Mouse (Mus musculus): ENCODE results near the gene Kdsr. TPM values are rescaled to one million over a fixed set of nuclear protein-coding genes. Genes with fewer than 3 reads are reported as not detected.

The Kdsr gene
- 6.3 and 7.3 TPM in 2 replicates for polyA plus RNA-seq (2015; fragmentation: Nextera tagmentation; extraction: Ambion mirVana)

DNA sequence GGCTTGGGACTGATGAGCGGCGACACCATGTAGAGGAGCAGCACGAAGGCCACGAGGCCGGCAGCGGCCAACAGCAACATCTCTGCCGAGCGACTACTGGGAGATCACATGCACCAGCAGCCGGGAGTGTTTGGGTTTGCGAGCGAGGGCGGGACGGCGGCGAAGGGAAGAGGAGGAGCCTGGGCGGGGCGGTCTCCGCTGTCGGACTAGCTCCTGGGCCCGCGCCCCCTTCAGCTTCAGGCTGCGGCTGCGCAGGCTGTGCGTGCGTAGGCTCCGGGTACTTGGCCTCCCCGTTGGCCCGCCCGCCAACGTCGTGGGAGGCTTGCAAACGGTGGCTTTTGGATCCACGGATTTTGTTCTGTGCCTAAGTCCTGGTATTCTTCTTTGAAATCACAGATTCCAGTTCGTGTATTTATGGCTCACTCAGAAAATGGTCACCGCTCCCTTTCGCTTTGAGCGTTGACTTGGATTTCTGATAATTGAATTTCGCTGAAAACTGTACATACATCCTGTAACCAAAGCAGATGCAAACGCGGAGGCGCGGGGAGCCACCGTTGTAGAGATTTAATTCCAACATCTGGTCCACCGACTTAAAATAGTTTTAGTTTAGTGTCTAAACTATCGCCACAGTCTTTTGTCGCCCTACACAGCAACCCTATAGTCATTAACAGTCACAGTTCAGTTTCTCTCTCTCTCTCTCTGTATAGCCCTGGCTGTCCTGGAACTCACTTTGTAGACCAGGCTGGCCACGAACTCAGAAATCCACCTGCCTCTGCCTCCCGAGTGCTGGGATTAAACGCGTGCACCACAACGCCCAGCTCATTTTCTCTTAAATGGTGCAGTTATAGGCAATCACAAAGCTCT, at the start of gene Kdsr:
Kdsr (minus strand) TSS at position 156 of the 864 bp plus-strand sequence.

DNA sequence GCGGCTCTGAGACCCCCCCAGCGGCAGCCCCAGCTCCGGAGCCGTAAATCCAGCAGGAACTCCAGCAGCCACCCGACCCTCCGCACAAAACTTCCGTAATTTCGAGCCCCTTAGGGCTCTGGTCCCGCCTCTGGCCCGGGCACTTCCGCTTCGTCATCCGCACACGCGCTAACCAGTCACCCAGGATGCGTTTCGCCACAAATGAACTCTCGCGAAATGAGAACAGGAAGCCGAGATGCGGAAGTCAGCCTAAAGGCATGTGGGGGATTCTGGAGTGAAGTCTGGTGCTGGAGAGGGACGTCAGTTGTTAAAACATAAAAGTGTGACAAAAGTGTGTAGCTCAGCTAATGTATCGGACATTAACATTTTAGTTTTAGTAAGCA, 37.0 kb upstream of the Kdsr start, which contains the start of gene Vps4b:
Vps4b (minus strand) TSS at position 187 of the 383 bp plus-strand sequence.

DNA sequence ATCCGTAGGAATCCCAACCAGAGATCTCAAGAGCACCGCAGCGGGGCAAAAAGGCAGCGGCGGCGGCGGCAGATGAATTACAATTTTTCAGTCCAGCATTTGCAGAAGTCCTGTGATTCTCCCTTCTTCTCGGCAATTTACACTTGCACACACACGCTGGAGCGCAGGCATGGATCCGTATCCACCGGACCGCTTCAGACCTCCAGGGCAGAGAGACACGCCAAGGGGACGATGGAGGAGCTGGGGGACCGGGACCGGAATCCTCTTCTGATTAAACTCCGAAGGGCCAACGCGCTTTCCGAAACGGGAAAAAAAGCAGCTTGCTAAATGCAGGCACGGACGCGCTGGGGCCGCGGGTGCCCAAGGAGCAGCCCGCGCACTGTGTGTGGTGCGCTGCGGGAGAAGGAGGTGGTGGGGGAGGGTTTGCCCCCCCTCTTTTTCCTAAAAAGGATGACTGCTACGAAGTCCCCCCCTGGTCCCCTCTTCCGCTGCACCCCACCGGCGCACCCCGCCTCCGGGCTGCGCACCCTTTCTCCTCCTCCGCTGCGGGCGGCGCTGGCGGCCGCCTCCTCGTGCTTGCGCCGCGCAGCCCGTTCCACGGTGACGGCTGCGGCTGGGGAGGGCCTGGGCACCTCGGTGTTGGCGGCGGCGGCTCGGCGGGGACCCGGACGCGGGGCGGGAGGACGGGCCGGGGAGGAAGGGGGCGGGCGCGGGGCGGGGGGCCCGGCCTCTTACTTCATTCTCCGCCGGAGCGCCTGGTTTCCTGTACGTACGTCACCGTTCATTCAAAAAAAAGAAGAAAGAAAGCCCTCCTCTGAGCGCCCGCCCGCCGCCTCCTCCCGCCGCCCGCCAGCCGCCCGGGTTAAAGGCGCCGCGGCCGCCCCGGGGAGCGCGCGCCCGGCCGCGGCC, 45.7 kb downstream of the Kdsr start, which contains the start of gene Bcl2:
Bcl2 (minus strand) TSS at position 654 of the 909 bp plus-strand sequence.

Other genes with a start within 250 kb of the Kdsr start
- gene Bcl2, start 45.5 kb downstream of the Kdsr start, polyA plus RNA-seq (2015; fragmentation: Nextera tagmentation; extraction: Ambion mirVana): 5.4 and 6.4 TPM in 2 replicates
- gene Vps4b, start 37.0 kb upstream of the Kdsr start, polyA plus RNA-seq (2015; fragmentation: Nextera tagmentation; extraction: Ambion mirVana): 27.3 and 34.8 TPM in 2 replicates
- gene Serpinb5, start 101.4 kb upstream of the Kdsr start, polyA plus RNA-seq (2015; fragmentation: Nextera tagmentation; extraction: Ambion mirVana): 0.13 and 0.56 TPM in 2 replicates
- gene Serpinb12, start 174.7 kb upstream of the Kdsr start, polyA plus RNA-seq (2015; fragmentation: Nextera tagmentation; extraction: Ambion mirVana): not detected in 2 replicates
- not detected in 2 replicates for gene Serpinb13, start 221.3 kb upstream of the Kdsr start, polyA plus RNA-seq (2015; fragmentation: Nextera tagmentation; extraction: Ambion mirVana)

Measured in spleen, postnatal 0 days (tissue).